Comparison of ENCODE assay signal across 9 mouse cellular contexts in the genomic region with DNA sequence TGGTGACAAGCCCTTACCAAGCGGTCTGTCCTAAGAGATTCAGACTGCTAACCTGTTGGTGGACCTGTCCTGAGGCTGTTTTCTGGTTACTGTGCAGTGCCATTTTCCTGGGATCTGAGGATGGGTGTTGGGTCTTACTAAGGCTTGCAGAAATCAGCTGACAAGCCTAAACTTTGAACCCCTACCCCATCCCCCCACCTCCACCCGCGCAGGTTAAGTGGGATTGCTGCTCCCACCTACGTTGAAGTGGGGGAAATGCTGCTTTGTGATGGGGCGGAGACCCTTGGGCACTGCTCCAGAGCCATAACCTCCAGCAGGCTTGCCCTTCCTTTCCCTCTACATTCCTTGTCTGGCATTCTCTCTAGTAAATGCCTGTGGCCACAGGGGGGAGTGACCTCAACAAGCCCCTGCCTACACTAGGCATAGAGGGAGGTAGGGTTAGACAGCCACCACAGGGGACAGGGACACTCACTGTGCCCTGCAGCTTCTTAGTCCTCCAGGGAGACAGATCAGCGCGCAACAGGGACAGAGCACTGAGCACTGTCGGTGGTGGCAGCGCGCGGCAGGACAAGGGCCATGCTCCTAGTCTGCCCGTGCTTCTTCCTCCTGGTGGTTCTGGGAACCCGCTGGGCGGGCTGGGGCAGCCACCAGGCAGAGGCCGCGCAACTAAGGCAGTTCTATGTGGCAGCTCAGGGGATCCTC. TPM values are rescaled to one million over a fixed set of nuclear protein-coding genes. Genes with fewer than 3 reads are reported as not detected.
DNase-seq lines count a peak whose midpoint lies in the region; ATAC-seq lines count a peak whose summit lies in the region.
"Had no signal": no experiment of that assay in that cellular context is flagged by ENCODE, and none has a peak within 500 bp of the region (broad histone marks: within the 10 kb centered on the region; RNA-seq: fewer than 3 reads in every experiment).

A gene (plus strand): TSS at position 452 of the 702 bp plus-strand sequence.

- DNase-seq in midbrain, embryonic 11.5 days (ENCODE audit: low spot score, missing footprints), result no peak
- no peak for DNase-seq in right cerebral cortex, postnatal 25 days
- DNase-seq in cerebellum, postnatal 10 days, result no peak
- DNase-seq in left cerebral cortex, adult 9 months (ENCODE audit: low spot score in 2 of 2), result no peak

- no peaks in the 10 kb centered on the region for H3K4me1 ChIP-seq in midbrain, embryonic 11.5 days (ENCODE audit: control insufficient read depth, insufficient read depth, low read length)
- H3K4me1 ChIP-seq in midbrain, embryonic 16.5 days (ENCODE audit: control insufficient read depth, insufficient read depth, low read length), result no peaks in the 10 kb centered on the region
- H3K4me1 ChIP-seq in limb, embryonic 13.5 days, result peaks cover 7% of the 10 kb centered on the region
- H3K4me1 ChIP-seq in stomach, embryonic 14.5 days (ENCODE audit: control insufficient read depth, insufficient read depth, low read length), result 0 out of 2 replicates have a peak, but pooled peaks cover 4% of the 10 kb centered on the region

- H3K27me3 ChIP-seq in midbrain, embryonic 11.5 days (ENCODE audit: control insufficient read depth, insufficient read depth, low read length), result no peaks in the 10 kb centered on the region
- H3K27me3 ChIP-seq in midbrain, embryonic 16.5 days (ENCODE audit: control insufficient read depth, insufficient read depth, low read depth, low read length), result no peaks in the 10 kb centered on the region
- peaks cover 6% of the 10 kb centered on the region; the same call in 1 of the 2 replicates for H3K27me3 ChIP-seq in limb, embryonic 13.5 days
- no peaks in the 10 kb centered on the region for H3K27me3 ChIP-seq in stomach, embryonic 14.5 days (ENCODE audit: control insufficient read depth, insufficient read depth, low read length)

- H3K9ac ChIP-seq in midbrain, embryonic 11.5 days (ENCODE audit: low read length), result no peak within 1 kb of the TSS
- no peak within 1 kb of the TSS for H3K9ac ChIP-seq in midbrain, embryonic 16.5 days (ENCODE audit: low read depth, low read length)
- no peak within 1 kb of the TSS for H3K9ac ChIP-seq in limb, embryonic 13.5 days
- no peak within 1 kb of the TSS for H3K9ac ChIP-seq in stomach, embryonic 14.5 days (replicated peaks; ENCODE audit: low read depth, low read length)

- ATAC-seq in midbrain, embryonic 11.5 days (ENCODE audit: low FRiP score), result peak; percentile 42; the same call in 1 of the 2 replicates
- ATAC-seq in midbrain, embryonic 16.5 days, result no peak
- peak; percentile 34 for ATAC-seq in granulocyte monocyte progenitor cell, adult 5-6 weeks (replicated peaks; ENCODE audit: poor library complexity, severe bottlenecking)
- no peak for ATAC-seq in limb, embryonic 13.5 days (ENCODE audit: low FRiP score, low read depth)
- no peak for ATAC-seq in stomach, embryonic 14.5 days (ENCODE audit: insufficient number of reproducible peaks, insufficient read depth, low FRiP score, low read depth)

- H3K27ac ChIP-seq in midbrain, embryonic 11.5 days (ENCODE audit: low read depth, low read length), result no peak within 1 kb of the TSS
- H3K27ac ChIP-seq in midbrain, embryonic 16.5 days (ENCODE audit: low read length), result no peak within 1 kb of the TSS
- no peak within 1 kb of the TSS for H3K27ac ChIP-seq in limb, embryonic 13.5 days
- no peak within 1 kb of the TSS for H3K27ac ChIP-seq in stomach, embryonic 14.5 days (ENCODE audit: low read length)
- H3K27ac ChIP-seq: macrophage had no signal

- WGBS in midbrain, embryonic 11.5 days, result 12% methylated on average over 16 of the region's 16 CpGs
- WGBS in midbrain, embryonic 16.5 days, result 14% methylated on average over 16 of the region's 16 CpGs
- WGBS in limb, embryonic 13.5 days, result 17% methylated on average over 16 of the region's 16 CpGs
- WGBS in stomach, embryonic 14.5 days, result 14% methylated on average over 16 of the region's 16 CpGs

- H3K36me3 ChIP-seq in midbrain, embryonic 11.5 days (ENCODE audit: control insufficient read depth, insufficient read depth, low read length), result no peaks in the 10 kb centered on the region
- no peaks in the 10 kb centered on the region for H3K36me3 ChIP-seq in midbrain, embryonic 16.5 days (ENCODE audit: control insufficient read depth, insufficient read depth, low read length)
- no peaks in the 10 kb centered on the region for H3K36me3 ChIP-seq in limb, embryonic 13.5 days
- no peaks in the 10 kb centered on the region for H3K36me3 ChIP-seq in stomach, embryonic 14.5 days (ENCODE audit: control insufficient read depth, insufficient read depth, low read length)

- H3K9me3 ChIP-seq in midbrain, embryonic 11.5 days (ENCODE audit: control insufficient read depth, low read length), result no peaks in the 10 kb centered on the region
- no peaks in the 10 kb centered on the region for H3K9me3 ChIP-seq in midbrain, embryonic 16.5 days (replicated peaks; ENCODE audit: control insufficient read depth, low read length, poor library complexity, severe bottlenecking)
- no peaks in the 10 kb centered on the region for H3K9me3 ChIP-seq in limb, embryonic 13.5 days
- H3K9me3 ChIP-seq in stomach, embryonic 14.5 days (ENCODE audit: control insufficient read depth, low read depth, low read length), result no peaks in the 10 kb centered on the region

- peak within 1 kb of the TSS; percentile 15 for H3K4me2 ChIP-seq in midbrain, embryonic 11.5 days
- H3K4me2 ChIP-seq in midbrain, embryonic 16.5 days (ENCODE audit: low read length), result no peak within 1 kb of the TSS
- peak within 1 kb of the TSS; percentile 42; the same call in 1 of the 2 replicates for H3K4me2 ChIP-seq in limb, embryonic 13.5 days (replicated peaks)
- peak within 1 kb of the TSS; percentile 26; the same call in 1 of the 2 replicates for H3K4me2 ChIP-seq in stomach, embryonic 14.5 days (replicated peaks; ENCODE audit: low read depth, low read length)

- no peak within 1 kb of the TSS for H3K4me3 ChIP-seq in midbrain, embryonic 11.5 days (ENCODE audit: low read depth, low read length)
- no peak within 1 kb of the TSS for H3K4me3 ChIP-seq in midbrain, embryonic 16.5 days (ENCODE audit: low read depth, low read length)
- no peak within 1 kb of the TSS for H3K4me3 ChIP-seq in limb, embryonic 13.5 days
- H3K4me3 ChIP-seq in stomach, embryonic 14.5 days (ENCODE audit: low read depth, low read length), result no peak within 1 kb of the TSS

RNA-seq across cellular contexts. Expression of the gene that starts here (rescaled TPM):
- 0.25 and 0.50 TPM in 2 replicates for polyA plus RNA-seq in midbrain, embryonic 11.5 days (2014; fragmentation: Nextera tagmentation; extraction: Ambion mirVana)
- polyA plus RNA-seq in midbrain, embryonic 16.5 days (2015; fragmentation: Nextera tagmentation; extraction: Ambion mirVana), result 0.14 and 0.20 TPM in 2 replicates
- total RNA-seq in granulocyte monocyte progenitor cell, adult 5-6 weeks (2014; fragmentation: Nextera tagmentation), result 1.5 and 3.4 TPM in 2 replicates
- total RNA-seq in granulocyte monocyte progenitor cell, adult 5-6 weeks (2017), result 3.1 and 3.8 TPM in 2 replicates
- polyA plus RNA-seq in limb, embryonic 13.5 days (2015; fragmentation: Nextera tagmentation; extraction: Ambion mirVana), result 0.09 and 0.24 TPM in 2 replicates
- polyA plus RNA-seq in stomach, embryonic 14.5 days (2014; fragmentation: Nextera tagmentation; extraction: Ambion mirVana), result 0.54 and 0.70 TPM in 2 replicates

Comparison
In these comparisons a context has a peak if more than half of its experiments do, and no peak if none do; other contexts are left out.
1. Peak in ATAC-seq and H3K4me2 ChIP-seq in midbrain, embryonic 11.5 days; RNA of the gene not detected or under 1 TPM.